Mouse (Mus musculus): ENCODE measurements at regions not wholly inside any gene's neighbourhood (a gene's known extent, or its start where the extent isn't known, plus 50 kb on each side); places are given as distances from the start of the nearest gene placed in this dataset.

DNA sequence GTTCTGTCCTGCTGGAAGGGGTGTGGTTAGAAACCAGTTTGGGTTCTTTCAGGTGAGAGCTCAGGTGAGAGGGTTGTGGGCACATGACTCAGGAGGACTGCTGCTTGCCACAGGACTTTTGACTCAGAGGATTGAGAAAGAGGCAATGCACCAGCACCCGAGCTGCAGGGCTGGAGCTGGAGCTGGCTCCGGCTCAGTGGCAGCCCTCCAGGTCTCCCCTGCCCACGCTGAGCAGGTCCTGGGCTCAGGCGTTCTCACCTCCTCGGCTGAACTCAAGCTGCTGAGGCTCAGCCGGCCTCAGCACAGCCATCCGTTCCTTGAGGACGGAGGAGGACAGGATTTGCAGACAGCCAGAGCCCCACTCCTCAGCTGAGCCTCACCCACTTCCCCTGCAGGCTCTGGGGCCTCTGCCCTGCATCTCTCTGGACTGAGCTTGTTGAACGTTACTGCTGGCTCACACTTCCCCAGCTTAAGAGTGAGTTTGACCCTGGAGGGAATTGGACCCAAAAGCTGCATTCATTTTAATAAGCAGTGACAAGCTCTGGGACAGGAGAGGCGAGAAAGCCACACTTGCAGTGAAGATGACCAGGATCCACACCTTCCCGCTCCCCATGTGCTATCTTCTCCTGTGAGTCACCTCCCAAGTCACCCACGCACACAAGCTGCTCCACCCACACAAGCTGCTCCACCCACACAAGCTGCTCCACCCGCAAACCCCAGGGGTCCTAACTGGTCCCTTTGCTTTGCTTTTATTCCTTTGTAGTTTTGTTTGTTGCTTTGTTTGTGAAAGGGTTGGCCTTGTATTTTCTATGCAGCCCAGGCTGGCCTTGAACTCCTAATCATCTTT lies 981.0 kb downstream of the 4930447A16Rik start:
- TF ChIP-seq CTCF (IDR thresholded peaks at IDR 0.05; ENCODE audit: borderline replicate concordance, extremely low read depth, insufficient read depth, insufficient read length) (no peak), POLR2A (IDR thresholded peaks at IDR 0.05; ENCODE audit: borderline replicate concordance, extremely low read depth, insufficient read depth, insufficient read length, poor library complexity, severe bottlenecking) (no peak)

Data from brain, embryonic 14.5 days (tissue).